Mouse (Mus musculus): ENCODE results near the gene Cep350. TPM values are rescaled to one million over a fixed set of nuclear protein-coding genes. Genes with fewer than 3 reads are reported as not detected.

Gene Cep350
- total RNA-seq, 2 experiments from 2014 or later: 33.6 to 37.5 TPM

DNA sequence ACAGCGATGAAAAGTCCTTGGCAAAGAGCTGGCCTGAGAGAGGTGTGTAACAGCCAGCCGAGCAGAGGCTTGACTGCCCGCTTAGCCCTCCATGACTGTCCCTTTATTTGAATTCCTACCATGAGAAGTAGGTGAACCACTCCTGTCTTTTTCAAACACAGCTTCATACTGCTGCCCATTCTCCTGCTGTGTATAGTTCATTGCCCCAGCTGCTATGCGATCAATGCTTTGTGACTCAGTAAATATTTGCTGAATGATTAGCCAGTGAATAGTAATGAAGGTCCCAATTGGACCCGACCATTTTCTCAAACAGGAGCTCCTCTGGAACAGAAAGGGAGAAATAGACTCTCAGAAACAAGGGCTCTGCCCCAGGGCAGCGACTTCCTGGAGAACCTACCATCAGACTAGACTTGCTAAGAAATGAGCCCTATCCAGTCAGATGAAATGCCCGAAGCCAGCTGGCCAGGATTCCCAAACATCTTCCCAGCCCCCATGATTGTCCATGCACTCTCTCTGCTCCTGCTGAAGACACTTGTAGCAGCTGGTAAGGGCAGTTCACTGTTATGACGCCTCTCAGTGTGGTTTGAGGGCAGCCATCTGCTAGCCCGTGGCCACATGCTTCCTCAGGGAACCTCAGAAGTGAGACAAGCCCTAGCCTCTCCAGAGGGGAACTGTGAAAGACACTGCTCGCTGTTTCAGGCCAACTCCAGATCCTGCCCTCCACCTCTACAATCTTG is 163.2 kb downstream of the Cep350 start:
- DNase-seq: peak; percentile 18

GRCm38 (mm10) chr1:155808261-155808660 is 164.8 kb downstream of the Cep350 start:
- DNase-seq: no peak

- no peak for DNase-seq
These were observed 167.4 kb downstream of the Cep350 start for GRCm38 (mm10) chr1:155805607-155806006.

- no peak for DNase-seq
These were observed 171.8 kb downstream of the Cep350 start for GRCm38 (mm10) chr1:155801014-155801991.

GRCm38 (mm10) chr1:155798000-155798399 is 175.1 kb downstream of the Cep350 start:
- no peak for DNase-seq

- no peak for DNase-seq
These were observed 175.6 kb downstream of the Cep350 start for GRCm38 (mm10) chr1:155797425-155797824.

GRCm38 (mm10) chr1:155796757-155797405 is 176.2 kb downstream of the Cep350 start:
- DNase-seq: no peak

- no peak for DNase-seq
These were observed 177.2 kb downstream of the Cep350 start for GRCm38 (mm10) chr1:155795791-155796233.

Other genes with a start within 250 kb of the Cep350 start
- not detected for gene Lhx4, start 221.6 kb downstream of the Cep350 start, total RNA-seq (2021)
- 10 to 100 TPM; 36.0 to 49.4 TPM for gene Qsox1, start 160.4 kb downstream of the Cep350 start, total RNA-seq (2021)
- 10 to 100 TPM; 64.9 to 78.2 TPM for gene Tor1aip2, start 62.1 kb upstream of the Cep350 start, total RNA-seq (2021)
- 10 to 100 TPM; 74.1 to 76.2 TPM for gene Tor1aip1, start 63.2 kb upstream of the Cep350 start, total RNA-seq (2021)
- gene Fam163a, start 231.8 kb upstream of the Cep350 start, total RNA-seq (2021): under 1 TPM; 0.05 to 0.07 TPM